Mouse (Mus musculus): Measurements from ENCODE around the gene Cenpc1. TPM values are rescaled to one million over a fixed set of nuclear protein-coding genes. Genes with fewer than 3 reads are reported as not detected.

Gene Cenpc1
- polyA plus RNA-seq, 1 experiment = 3.8 TPM

- no peak for TF ChIP-seq TCF3 (IDR thresholded peaks at IDR 0.05; ENCODE audit: insufficient read length, low read depth)
- TF ChIP-seq CEBPB (IDR thresholded peaks at IDR 0.05; ENCODE audit: insufficient read depth, poor library complexity, severe bottlenecking) = no peak
- no peak for TF ChIP-seq MYOD1 (IDR thresholded peaks at IDR 0.05; ENCODE audit: control insufficient read depth in 1 of 3, insufficient read length in 2 of 3, low read depth in 2 of 3)
- TF ChIP-seq MYOG (IDR thresholded peaks at IDR 0.05; ENCODE audit: control insufficient read depth in 1 of 3, insufficient read depth in 1 of 3, insufficient read length in 2 of 3, low read depth in 2 of 3) = no peak
- no peak for TF ChIP-seq MAX (IDR thresholded peaks at IDR 0.05; ENCODE audit: low read depth)
- TF ChIP-seq SRF (IDR thresholded peaks at IDR 0.05; ENCODE audit: control insufficient read depth, insufficient read length, low read depth) = no peak
- TF ChIP-seq POLR2AphosphoS2 (IDR thresholded peaks at IDR 0.05; ENCODE audit: insufficient read length, low read depth) = no peak
- TF ChIP-seq TCF12 (IDR thresholded peaks at IDR 0.05; ENCODE audit: insufficient read depth, poor library complexity, severe bottlenecking) = no peak
- TF ChIP-seq POLR2A (IDR thresholded peaks at IDR 0.05; ENCODE audit: insufficient read length, low read depth) = no peak
- no peak for TF ChIP-seq USF1 (IDR thresholded peaks at IDR 0.05; ENCODE audit: low read depth)
- TF ChIP-seq REST (IDR thresholded peaks at IDR 0.05; ENCODE audit: insufficient read depth, insufficient read length) = no peak
- no peak for TF ChIP-seq E2F4 (IDR thresholded peaks at IDR 0.05; ENCODE audit: insufficient read depth)
- no peak overlapping the region for H3K4me2 ChIP-seq (ENCODE audit: low read depth)
- no peak overlapping the region for H3K4me3 ChIP-seq
- H3ac ChIP-seq (ENCODE audit: control insufficient read depth, insufficient read length) = no peak overlapping the region
- H3K79me2 ChIP-seq (ENCODE audit: control insufficient read depth, insufficient read depth) = peaks cover 8% of the 10 kb centered on the region
- H3K36me3 ChIP-seq (ENCODE audit: control insufficient read depth, insufficient read depth) = no peaks in the 10 kb centered on the region
- H3K27me3 ChIP-seq (ENCODE audit: control insufficient read depth, insufficient read depth, insufficient read length) = no peaks in the 10 kb centered on the region
These were observed 3.7 kb upstream of the Cenpc1 start for GRCm38 (mm10) chr5:86069121-86069520.

- no peak for TF ChIP-seq MYOG (IDR thresholded peaks at IDR 0.05; ENCODE audit: control insufficient read depth in 1 of 3, insufficient read depth in 1 of 3, insufficient read length in 2 of 3, low read depth in 2 of 3)
- no peak for TF ChIP-seq CEBPB (IDR thresholded peaks at IDR 0.05; ENCODE audit: insufficient read depth, poor library complexity, severe bottlenecking)
- Histone ChIP-seq H3K79me2 (ENCODE audit: control insufficient read depth, insufficient read depth) (peaks cover 14% of the 10 kb centered on the region), H3K27me3 (ENCODE audit: control insufficient read depth, insufficient read depth, insufficient read length) (no peaks in the 10 kb centered on the region), H3K36me3 (ENCODE audit: control insufficient read depth, insufficient read depth) (no peaks in the 10 kb centered on the region), H3ac (ENCODE audit: control insufficient read depth, insufficient read length) (no peak overlapping the region), H3K4me2 (ENCODE audit: low read depth) (no peak overlapping the region), H3K4me3 (no peak overlapping the region)
These were observed 3.1 kb upstream of the Cenpc1 start for GRCm38 (mm10) chr5:86068451-86068850.

GRCm38 (mm10) chr5:86066551-86066929 lies 1.2 kb upstream of the Cenpc1 start:
- no peaks in the 10 kb centered on the region for H3K27me3 ChIP-seq (ENCODE audit: control insufficient read depth, insufficient read depth, insufficient read length)
- no peaks in the 10 kb centered on the region for H3K36me3 ChIP-seq (ENCODE audit: control insufficient read depth, insufficient read depth)
- peaks cover 32% of the 10 kb centered on the region for H3K79me2 ChIP-seq (ENCODE audit: control insufficient read depth, insufficient read depth)
- peak overlapping the region; percentile 67 for H3K4me3 ChIP-seq
- peak overlapping the region; percentile 96 for H3K4me2 ChIP-seq (ENCODE audit: low read depth)
- no peak overlapping the region for H3ac ChIP-seq (ENCODE audit: control insufficient read depth, insufficient read length)
- TF ChIP-seq REST (IDR thresholded peaks at IDR 0.05; ENCODE audit: insufficient read depth, insufficient read length) (no peak), TCF12 (IDR thresholded peaks at IDR 0.05; ENCODE audit: insufficient read depth, poor library complexity, severe bottlenecking) (no peak), POLR2A (IDR thresholded peaks at IDR 0.05; ENCODE audit: insufficient read length, low read depth) (no peak), POLR2AphosphoS2 (IDR thresholded peaks at IDR 0.05; ENCODE audit: insufficient read length, low read depth) (no peak), USF1 (IDR thresholded peaks at IDR 0.05; ENCODE audit: low read depth) (no peak)

DNA sequence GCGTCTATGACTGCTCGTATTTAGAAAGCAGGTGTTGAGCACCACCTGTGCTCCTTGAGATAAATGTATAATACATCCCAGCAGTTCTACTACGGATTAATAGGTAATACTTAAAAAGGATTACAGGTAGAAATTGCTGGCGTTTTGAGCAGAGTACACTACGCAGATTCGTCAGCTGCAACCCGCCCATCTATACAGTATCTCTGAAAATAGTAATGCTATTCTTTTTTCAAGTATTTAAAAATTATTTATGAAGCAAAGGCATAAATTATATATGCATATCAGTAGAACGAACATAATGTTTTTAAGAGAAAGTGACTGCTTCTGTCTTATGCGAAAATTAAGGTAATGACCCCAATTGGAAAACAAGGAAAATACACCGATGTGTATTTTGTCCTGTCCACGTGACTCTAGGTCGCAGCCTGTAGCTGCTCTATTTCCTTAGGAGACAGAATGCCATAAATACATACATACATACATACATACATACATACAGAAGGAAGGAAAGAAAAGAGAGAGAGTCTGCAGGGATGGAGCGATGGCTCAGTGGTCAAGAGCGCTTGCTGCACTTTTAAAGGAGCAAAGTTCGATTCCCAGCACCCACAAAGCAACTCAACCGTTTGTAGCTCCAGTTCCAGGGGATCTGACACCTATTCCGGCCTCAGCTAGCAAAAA lies 630 bp upstream of the Cenpc1 start:
- no peak overlapping the region for H3ac ChIP-seq (ENCODE audit: control insufficient read depth, insufficient read length)
- peaks cover 36% of the 10 kb centered on the region for H3K79me2 ChIP-seq (ENCODE audit: control insufficient read depth, insufficient read depth)
- peak overlapping the region; percentile 96 for H3K4me2 ChIP-seq (ENCODE audit: low read depth)
- H3K36me3 ChIP-seq (ENCODE audit: control insufficient read depth, insufficient read depth) = no peaks in the 10 kb centered on the region
- peak; percentile 87 for TF ChIP-seq USF1 (IDR thresholded peaks at IDR 0.05; ENCODE audit: low read depth)
- TF ChIP-seq MYOD1 (IDR thresholded peaks at IDR 0.05; ENCODE audit: control insufficient read depth in 1 of 3, insufficient read length in 2 of 3, low read depth in 2 of 3) = no peak
- no peaks in the 10 kb centered on the region for H3K27me3 ChIP-seq (ENCODE audit: control insufficient read depth, insufficient read depth, insufficient read length)
- peak overlapping the region; percentile 67 for H3K4me3 ChIP-seq

DNA sequence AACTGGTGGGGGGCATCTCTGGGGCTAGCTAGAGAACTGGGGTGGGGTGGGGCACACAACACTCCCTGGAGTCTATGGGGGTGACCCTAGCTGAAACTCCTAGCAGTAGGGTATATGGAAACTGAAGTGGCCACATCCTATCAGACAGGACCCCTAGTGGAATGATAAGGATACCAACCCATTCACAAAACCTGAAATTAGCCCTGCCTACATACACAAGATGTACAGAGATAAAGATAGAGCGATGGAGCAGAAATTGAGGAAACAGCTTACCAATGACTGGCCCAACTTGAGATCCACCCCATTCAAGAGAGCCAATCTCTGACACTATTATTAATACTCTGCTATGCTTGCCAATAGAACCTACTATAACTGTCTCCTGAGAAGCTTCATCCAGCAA lies 1.9 kb downstream of the Cenpc1 start:
- Histone ChIP-seq H3K4me3 (peak overlapping the region; percentile 67), H3K79me2 (ENCODE audit: control insufficient read depth, insufficient read depth) (peaks cover 39% of the 10 kb centered on the region), H3ac (ENCODE audit: control insufficient read depth, insufficient read length) (no peak overlapping the region), H3K27me3 (ENCODE audit: control insufficient read depth, insufficient read depth, insufficient read length) (no peaks in the 10 kb centered on the region), H3K4me2 (ENCODE audit: low read depth) (peak overlapping the region; percentile 74), H3K36me3 (ENCODE audit: control insufficient read depth, insufficient read depth) (peaks cover 3% of the 10 kb centered on the region)
- no peak for TF ChIP-seq E2F4 (IDR thresholded peaks at IDR 0.05; ENCODE audit: insufficient read depth)
- no peak for TF ChIP-seq MYOG (IDR thresholded peaks at IDR 0.05; ENCODE audit: control insufficient read depth in 1 of 3, insufficient read depth in 1 of 3, insufficient read length in 2 of 3, low read depth in 2 of 3)
- TF ChIP-seq POLR2A (IDR thresholded peaks at IDR 0.05; ENCODE audit: insufficient read length, low read depth) = no peak
- TF ChIP-seq MYOD1 (IDR thresholded peaks at IDR 0.05; ENCODE audit: control insufficient read depth in 1 of 3, insufficient read length in 2 of 3, low read depth in 2 of 3) = no peak
- TF ChIP-seq SRF (IDR thresholded peaks at IDR 0.05; ENCODE audit: control insufficient read depth, insufficient read length, low read depth) = no peak
- TF ChIP-seq CEBPB (IDR thresholded peaks at IDR 0.05; ENCODE audit: insufficient read depth, poor library complexity, severe bottlenecking) = no peak
- no peak for TF ChIP-seq TCF3 (IDR thresholded peaks at IDR 0.05; ENCODE audit: insufficient read length, low read depth)
- TF ChIP-seq USF1 (IDR thresholded peaks at IDR 0.05; ENCODE audit: low read depth) = no peak
- no peak for TF ChIP-seq MAX (IDR thresholded peaks at IDR 0.05; ENCODE audit: low read depth)
- no peak for TF ChIP-seq POLR2AphosphoS2 (IDR thresholded peaks at IDR 0.05; ENCODE audit: insufficient read length, low read depth)

Data from myocyte (in vitro differentiated cells).